Mouse (Mus musculus) limb, embryonic 14.5 days (tissue): Measurements from ENCODE around the gene Rpe65. TPM values are rescaled to one million over a fixed set of nuclear protein-coding genes. Genes with fewer than 3 reads are reported as not detected.

Source experiments
- ATAC-seq: fragments of 200-750 bp; cut with Nextera tagmentation; 2 replicates; pipeline ENCODE4 v1.8.0; 2017; ENCODE audit warnings: low read depth, moderate number of reproducible peaks, moderate TSS enrichment; ENCODE audit not compliant: low FRiP score
- DNase-seq: peaks from one replicate; pipeline ENCODE4 v3.0.0-alpha.2; 2015; ENCODE audit warnings: low spot score
- H3K27ac ChIP-seq: fragments of 300-500 bp; sonication (generic); replicated peaks from 2 replicates; pipeline ENCODE4 v1.5.1; 2014; ENCODE audit warnings: low read depth, mild to moderate bottlenecking, low read length, moderate library complexity, mixed read lengths
- H3K27me3 ChIP-seq: fragments of 300-500 bp; sonication (generic); 2 replicates; pipeline ENCODE4 v1.6.1; 2014; ENCODE audit warnings: low read length, mixed read lengths; ENCODE audit not compliant: control insufficient read depth, insufficient read depth
- H3K36me3 ChIP-seq: fragments of 300-500 bp; sonication (generic); 2 replicates; pipeline ENCODE4 v1.6.1; 2014; ENCODE audit warnings: mild to moderate bottlenecking, low read length, moderate library complexity, mixed read lengths; ENCODE audit not compliant: control insufficient read depth, insufficient read depth
- H3K4me1 ChIP-seq: fragments of 300-500 bp; sonication (generic); 2 replicates; pipeline ENCODE4 v1.6.1; 2014; ENCODE audit warnings: antibody characterized with exemption, low read length, mixed read lengths; ENCODE audit not compliant: control insufficient read depth, insufficient read depth
- H3K4me2 ChIP-seq: fragments of 300-500 bp; sonication (generic); replicated peaks from 2 replicates; pipeline ENCODE4 v1.6.1; 2014; ENCODE audit warnings: low read depth, mild to moderate bottlenecking, low read length, moderate library complexity; ENCODE audit not compliant: severe bottlenecking
- H3K4me3 ChIP-seq: fragments of 300-500 bp; sonication (generic); replicated peaks from 2 replicates; pipeline ENCODE4 v1.5.1; 2014; ENCODE audit warnings: low read length
- H3K9ac ChIP-seq: fragments of 300-500 bp; sonication (generic); 2 replicates; pipeline ENCODE4 v1.6.1; 2014; ENCODE audit warnings: mild to moderate bottlenecking, low read depth, low read length, moderate library complexity; ENCODE audit not compliant: severe bottlenecking
- H3K9me3 ChIP-seq: fragments of 300-500 bp; sonication (generic); 2 replicates; pipeline ENCODE4 v1.6.1; 2016; ENCODE audit warnings: low read length; ENCODE audit not compliant: control insufficient read depth
- POLR2A ChIP-seq: fragments of 200-500 bp; IDR thresholded peaks from 2 replicates; pipeline ENCODE4 v1.8.0; 2012; ENCODE audit warnings: inconsistent platforms, mild to moderate bottlenecking, moderate library complexity, borderline replicate concordance; ENCODE audit not compliant: insufficient read depth, insufficient read length; ENCODE audit errors: extremely low read depth
- WGBS: fragments of 180-500 bp; shearing (Covaris S2); extraction: QIAGEN DNeasy Blood & Tissue Kit; methylation state at CpG from one replicate; pipeline ENCODE4 v1.1.7; 2014; 5-methylcytosine and 5-hydroxymethylcytosine counted together
- polyA plus RNA-seq, 2 experiments: library from polyadenylated mRNA; depleted of rRNA in 1 of 2; stranded (reverse) in 1 of 2; unstranded in 1 of 2; fragments of >200 nt; fragmentation: Nextera tagmentation in 1 of 2; extraction: Ambion mirVana in 1 of 2; gene quantifications; 2 replicates each; pipeline versions ENCODE4 v1.2.1 to v1.2.3; 2012 to 2014

Rpe65 gene
- polyA plus RNA-seq (2012; rRNA removed), result not detected in 2 replicates
- polyA plus RNA-seq (2014; fragmentation: Nextera tagmentation; extraction: Ambion mirVana), result not detected in 2 replicates

DNA sequence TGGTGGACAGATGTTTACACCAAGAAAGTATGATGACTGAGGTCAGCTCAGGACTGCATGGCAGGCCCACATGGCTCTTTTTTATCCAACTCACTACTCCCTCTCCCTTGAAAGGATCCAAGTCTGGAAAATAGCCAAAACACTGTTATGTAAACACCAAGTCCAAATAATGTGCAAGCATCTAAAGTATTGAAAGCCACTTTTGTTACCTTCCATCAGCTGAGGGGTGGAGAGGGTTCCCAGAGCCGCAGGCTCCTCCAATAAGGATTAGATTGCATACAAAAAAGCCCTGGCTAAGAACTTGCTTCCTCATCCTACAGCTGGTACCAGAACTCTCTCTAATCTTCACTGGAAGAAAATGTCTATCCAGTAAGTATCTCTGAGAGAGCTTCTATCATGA lies at the start of gene Rpe65:
Gene Rpe65 (plus strand): TSS at position 301 of the 400 bp plus-strand sequence.
- DNase-seq (no peak), ATAC-seq (no peak)
- Histone ChIP-seq H3K4me2 (no peak within 1 kb of the TSS), H3K36me3 (no peaks in the 10 kb centered on the region), H3K9ac (no peak within 1 kb of the TSS), H3K27me3 (no peaks in the 10 kb centered on the region), H3K27ac (no peak within 1 kb of the TSS), H3K9me3 (no peaks in the 10 kb centered on the region), H3K4me3 (no peak within 1 kb of the TSS), H3K4me1 (no peaks in the 10 kb centered on the region)
- TF ChIP-seq POLR2A, result no peak
- 76% methylated on average over 1 of the region's 1 CpGs for WGBS

- Histone ChIP-seq H3K9ac (no peak overlapping the region), H3K36me3 (no peaks in the 10 kb centered on the region), H3K4me2 (no peak overlapping the region), H3K27me3 (no peaks in the 10 kb centered on the region), H3K9me3 (no peaks in the 10 kb centered on the region), H3K4me1 (no peaks in the 10 kb centered on the region), H3K4me3 (no peak overlapping the region), H3K27ac (no peak overlapping the region)
- ATAC-seq (no peak), DNase-seq (no peak)
- TF ChIP-seq POLR2A, result no peak
Measured at GRCm38 (mm10) chr3:159550224-159550623, 48.8 kb upstream of the Rpe65 start.

GRCm38 (mm10) chr3:159614977-159615376 lies 16.0 kb downstream of the Rpe65 start:
- Histone ChIP-seq H3K27ac (no peak overlapping the region), H3K36me3 (no peaks in the 10 kb centered on the region), H3K27me3 (no peaks in the 10 kb centered on the region), H3K9ac (no peak overlapping the region), H3K4me1 (no peaks in the 10 kb centered on the region), H3K4me2 (no peak overlapping the region), H3K4me3 (no peak overlapping the region), H3K9me3 (no peaks in the 10 kb centered on the region)
- TF ChIP-seq POLR2A, result no peak
- ATAC-seq (no peak), DNase-seq (no peak)
- 80% methylated on average over 1 of the region's 1 CpGs for WGBS

DNA sequence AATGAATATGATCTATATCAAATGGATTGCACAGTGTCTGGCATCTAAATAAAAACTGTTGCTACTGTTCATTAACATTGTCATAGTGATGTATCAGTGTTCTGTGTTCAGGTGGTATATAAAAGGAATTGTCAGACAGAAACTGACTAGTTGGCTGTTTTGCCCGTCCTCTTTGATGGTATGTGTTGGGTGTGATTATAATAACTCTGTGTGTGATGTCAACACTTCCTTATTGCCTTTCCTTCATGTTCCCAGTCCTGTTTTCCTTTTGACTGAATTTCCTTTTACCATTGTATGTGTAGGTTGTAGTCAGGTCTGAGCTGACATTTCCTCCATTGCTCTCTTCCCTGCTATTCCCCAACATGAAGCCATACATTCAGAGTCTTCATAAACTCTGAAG lies 22.1 kb downstream of the Rpe65 start:
- no peak for ATAC-seq

GRCm38 (mm10) chr3:159624010-159624409 lies 25.0 kb downstream of the Rpe65 start:
- H3K4me1 ChIP-seq, result no peaks in the 10 kb centered on the region
- no peaks in the 10 kb centered on the region for H3K9me3 ChIP-seq
- 68% methylated on average over 1 of the region's 1 CpGs for WGBS
- no peaks in the 10 kb centered on the region for H3K36me3 ChIP-seq
- no peak overlapping the region for H3K4me3 ChIP-seq
- no peak overlapping the region for H3K27ac ChIP-seq
- DNase-seq (no peak), ATAC-seq (no peak)
- no peaks in the 10 kb centered on the region for H3K27me3 ChIP-seq
- no peak overlapping the region for H3K4me2 ChIP-seq
- TF ChIP-seq POLR2A, result no peak
- no peak overlapping the region for H3K9ac ChIP-seq

More for the DNA sequence above, 22.1 kb downstream of the Rpe65 start:
- no peak overlapping the region for H3K9ac ChIP-seq
- DNase-seq, result no peak
- H3K9me3 ChIP-seq, result no peaks in the 10 kb centered on the region
- H3K36me3 ChIP-seq, result no peaks in the 10 kb centered on the region
- WGBS, result 52% methylated on average over 1 of the region's 1 CpGs
- no peak overlapping the region for H3K4me2 ChIP-seq
- H3K4me3 ChIP-seq, result no peak overlapping the region
- no peaks in the 10 kb centered on the region for H3K27me3 ChIP-seq
- TF ChIP-seq POLR2A, result no peak
- no peaks in the 10 kb centered on the region for H3K4me1 ChIP-seq
- H3K27ac ChIP-seq, result no peak overlapping the region

GRCm38 (mm10) chr3:159660741-159661140 lies 61.8 kb downstream of the Rpe65 start:
- DNase-seq, result no peak
- ATAC-seq, result no peak
- no peak overlapping the region for H3K9ac ChIP-seq
- no peak for TF ChIP-seq POLR2A
- H3K36me3 ChIP-seq, result no peaks in the 10 kb centered on the region
- no peak overlapping the region for H3K4me2 ChIP-seq
- no peak overlapping the region for H3K27ac ChIP-seq
- H3K9me3 ChIP-seq, result no peaks in the 10 kb centered on the region
- no peak overlapping the region for H3K4me3 ChIP-seq
- H3K4me1 ChIP-seq, result no peaks in the 10 kb centered on the region
- WGBS, result 73% methylated on average over 1 of the region's 1 CpGs
- no peaks in the 10 kb centered on the region for H3K27me3 ChIP-seq
